Mouse (Mus musculus): ENCODE results near the gene Relt. TPM values are rescaled to one million over a fixed set of nuclear protein-coding genes. Genes with fewer than 3 reads are reported as not detected.

The Relt gene
- total RNA-seq, 2 experiments from 2014 or later = 9.7 to 10.6 TPM

DNA sequence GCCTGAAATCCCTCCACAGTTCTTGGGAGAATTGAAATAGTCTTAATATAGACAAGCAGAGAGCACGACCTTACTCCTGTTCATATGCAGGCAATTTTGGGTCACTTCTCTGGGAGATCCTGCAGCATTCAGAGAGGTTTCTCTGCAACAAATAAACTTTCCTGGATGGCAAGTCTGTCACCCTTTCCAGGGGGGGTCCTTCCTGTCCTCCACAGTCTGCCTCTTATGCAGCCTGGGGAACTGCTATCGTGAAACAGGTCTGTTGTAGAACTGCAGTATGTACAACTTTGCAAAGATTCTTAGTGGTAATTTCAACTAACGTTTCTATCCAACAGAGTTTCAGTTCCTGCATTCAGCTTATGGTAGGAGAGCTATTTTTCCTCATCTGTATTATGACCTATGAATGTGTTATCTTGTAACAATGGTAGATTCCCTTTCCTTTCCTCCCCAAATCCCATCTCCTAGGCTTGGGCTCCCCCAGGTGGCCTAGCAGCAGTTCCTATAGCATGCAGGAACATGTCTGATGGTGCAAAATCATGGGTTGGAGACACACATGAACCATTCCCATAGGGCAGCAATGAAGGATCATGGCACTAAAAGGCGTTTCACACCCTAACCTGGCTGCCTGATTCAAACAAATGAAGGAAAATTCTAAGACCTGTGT, 44.7 kb downstream of the Relt start:
- no peak for DNase-seq (ENCODE audit: low spot score in 2 of 2)
- intact Hi-C loops (cut with DNase I) = loop anchor here (2.0 kb wide), 1 partner anchor 134 kb away; no protein-coding TSS in a partner anchor

DNA sequence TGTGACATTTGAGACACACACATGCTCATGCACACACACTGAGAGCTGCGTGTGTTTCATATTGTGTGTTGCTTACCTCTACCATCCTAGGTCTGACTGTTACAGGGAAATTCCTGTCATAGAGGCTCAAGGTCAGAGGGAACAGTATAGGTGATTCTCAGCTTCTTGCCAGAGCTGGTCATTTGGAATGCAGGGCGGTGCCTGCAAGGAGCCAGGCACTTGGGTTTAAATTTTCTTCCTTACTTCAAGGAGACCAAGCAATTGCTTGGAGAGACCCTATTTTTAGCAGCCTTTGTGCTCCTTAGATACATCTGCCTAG, 45.8 kb downstream of the Relt start:
- intact Hi-C loops (cut with DNase I) = no loop called here
- no peak for DNase-seq (ENCODE audit: low spot score in 2 of 2)

DNA sequence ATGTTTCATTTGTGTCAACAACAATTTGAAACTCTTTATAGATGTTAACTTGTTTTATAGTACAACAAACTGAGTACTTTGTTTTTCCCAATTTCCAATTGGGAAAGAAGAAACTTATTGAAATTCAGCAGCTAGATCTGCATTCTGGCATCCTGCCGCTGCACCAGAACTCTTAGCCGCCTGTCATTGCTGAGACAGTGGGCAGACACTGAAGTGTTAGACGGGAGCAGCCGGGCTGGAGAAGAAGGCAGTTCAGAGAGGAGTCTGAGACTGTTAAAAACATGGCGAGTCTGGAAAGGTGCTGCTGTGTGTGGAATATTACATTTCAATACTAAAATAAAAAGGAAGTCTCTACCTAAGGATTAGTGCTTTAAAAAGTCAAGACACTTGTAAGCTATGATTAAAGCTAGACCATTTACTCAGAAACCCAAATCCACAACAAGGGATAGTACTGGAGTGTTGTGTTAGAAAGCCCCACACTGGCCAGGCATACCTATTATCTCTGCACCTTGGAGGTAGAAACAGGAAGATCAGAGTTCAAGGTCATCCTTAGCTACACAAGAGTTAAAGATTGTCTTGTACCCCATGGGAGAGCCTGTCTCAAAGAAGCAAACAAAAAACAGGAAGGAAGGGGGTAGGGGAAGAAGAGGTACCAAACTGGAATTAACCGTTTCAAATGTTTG, 46.3 kb downstream of the Relt start:
- peak; percentile 49 to 74 for DNase-seq (ENCODE audit: low spot score in 2 of 2)
- intact Hi-C loops (cut with DNase I) = no loop called here

DNA sequence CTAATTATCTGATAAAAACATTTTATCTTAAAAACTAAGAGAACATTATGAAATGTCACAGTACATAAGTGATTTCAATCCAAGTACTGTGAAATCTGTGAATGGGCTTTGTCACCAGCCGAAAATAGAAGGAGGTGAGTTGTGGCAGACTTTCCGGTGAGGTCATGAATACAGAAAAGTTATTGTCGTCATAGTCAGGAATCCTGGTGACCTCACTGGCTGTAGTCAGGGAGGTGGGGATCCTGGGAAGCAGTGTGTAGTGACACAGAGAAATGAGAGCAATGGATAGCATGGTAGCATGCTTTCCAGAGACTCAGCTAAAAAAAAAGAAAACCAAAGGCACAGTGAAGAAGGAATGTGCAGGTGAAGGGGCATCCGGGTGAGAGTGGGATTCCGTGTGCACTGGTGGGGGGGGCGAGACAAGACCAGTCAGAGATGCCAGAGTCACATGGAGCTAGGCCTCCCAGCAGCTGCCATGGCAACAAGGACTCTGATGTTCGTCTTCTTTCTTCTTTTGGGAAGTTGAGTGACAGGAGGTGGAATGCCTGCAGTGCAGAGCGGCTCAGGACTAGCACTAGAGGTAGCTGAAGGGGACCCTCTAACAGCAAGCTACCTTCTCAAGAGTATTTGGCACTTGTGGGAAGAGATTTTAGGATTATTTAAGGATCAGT, 47.2 kb downstream of the Relt start:
- intact Hi-C loops (cut with DNase I) = no loop called here

DNA sequence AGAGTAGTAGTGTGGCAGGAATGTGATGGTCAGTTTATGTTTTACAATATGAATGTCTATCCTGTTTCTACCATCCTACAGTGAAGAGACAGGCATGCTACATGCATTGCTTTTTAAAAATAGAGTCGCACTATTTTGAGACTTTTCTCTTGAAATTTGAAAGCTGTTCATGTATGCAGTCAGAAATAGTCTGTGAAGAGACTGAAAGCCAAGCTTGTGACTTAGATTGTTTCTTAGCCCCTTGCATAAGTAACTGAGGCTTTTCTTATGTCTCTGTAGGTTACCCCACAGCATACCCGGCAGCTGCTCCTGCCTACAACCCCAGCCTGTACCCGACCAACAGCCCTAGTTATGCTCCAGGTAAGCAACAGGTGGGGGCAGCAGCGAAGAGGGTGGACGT, 50.6 kb downstream of the Relt start:
- intact Hi-C loops (cut with DNase I) = no loop called here
- DNase-seq (ENCODE audit: low spot score in 2 of 2) = peak in 1 of 2 experiments; percentile 57

More for the DNA sequence above, 47.2 kb downstream of the Relt start:
- no peak for DNase-seq (ENCODE audit: low spot score in 2 of 2)

DNA sequence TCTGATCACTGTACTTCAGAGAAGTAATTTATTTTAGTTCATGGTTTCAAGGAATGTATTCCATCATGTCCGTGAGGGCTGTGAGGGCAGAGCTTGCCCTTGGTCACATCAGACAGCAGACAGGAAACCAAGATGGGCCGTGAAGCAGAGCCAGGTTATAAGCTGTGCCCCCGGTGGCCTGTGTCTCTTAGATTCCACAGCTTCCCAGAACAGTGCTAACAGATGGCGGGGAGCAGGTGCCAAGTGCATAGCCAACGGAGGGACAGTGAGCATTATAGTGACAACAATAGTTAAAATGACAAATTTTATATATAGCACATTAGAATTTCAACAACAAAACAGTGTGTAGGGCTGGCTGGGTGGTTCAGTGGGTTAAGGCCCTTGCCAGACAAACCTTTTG, 51.3 kb downstream of the Relt start:
- intact Hi-C loops (cut with DNase I) = no loop called here
- no peak for DNase-seq (ENCODE audit: low spot score in 2 of 2)

DNA sequence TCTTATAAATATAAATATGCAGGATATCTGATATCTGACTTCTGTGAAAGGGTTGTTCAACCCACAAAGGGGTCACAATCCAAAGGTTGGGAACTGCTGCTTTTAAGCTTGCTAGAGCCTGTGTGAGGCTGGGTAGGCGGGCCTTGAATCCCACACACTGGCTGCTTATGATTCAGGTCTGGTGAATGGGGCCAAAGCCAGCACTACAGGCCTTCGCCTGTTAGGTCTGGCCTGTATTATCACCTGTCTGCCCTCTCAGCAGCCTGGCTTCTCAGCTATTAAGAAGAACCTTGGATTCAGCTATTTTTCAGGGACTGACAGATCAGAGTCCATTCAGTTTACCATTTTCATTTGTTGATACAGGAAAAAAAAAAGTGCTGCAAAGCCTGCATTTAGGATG, 57.9 kb downstream of the Relt start:
- DNase-seq (ENCODE audit: low spot score in 2 of 2) = no peak
- intact Hi-C loops (cut with DNase I) = no loop called here

DNA sequence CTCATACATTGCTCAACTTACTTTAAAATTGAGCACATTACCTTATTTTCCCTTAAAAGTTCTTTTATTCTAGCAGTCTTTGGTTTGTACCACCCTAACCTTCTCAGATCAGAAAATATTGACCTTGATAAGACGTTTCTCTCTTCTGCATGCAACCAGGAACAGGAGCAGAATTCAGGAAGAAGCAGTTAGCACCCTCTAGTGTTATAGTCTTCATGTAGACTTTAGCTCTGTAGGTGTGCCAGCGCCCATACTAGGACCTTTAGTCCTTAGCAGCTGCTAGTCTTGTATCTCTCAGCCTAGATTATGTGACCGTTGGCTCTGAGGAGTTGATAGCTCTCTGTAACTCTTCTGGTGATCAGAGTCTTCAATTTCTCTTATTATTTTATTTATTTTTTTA, 64.4 kb downstream of the Relt start:
- intact Hi-C loops (cut with DNase I) = loop anchor here (5.0 kb wide), 1 partner anchor 112 kb away; no protein-coding TSS in a partner anchor
- DNase-seq (ENCODE audit: low spot score in 2 of 2) = no peak

Small RNA genes within 50 kb of the gene (microRNA-seq; reads per million reads assigned to microRNA genes)
- 533 to 626 reads per million in 2 experiments for gene Mir3102

Other genes with a start within 250 kb of the Relt start
- 10 to 100 TPM; 41.6 to 54.0 TPM for gene Plekhb1, start 201.0 kb downstream of the Relt start, total RNA-seq (2021)
- gene Fam168a, start 156.8 kb downstream of the Relt start, total RNA-seq (2021) = 100 to 1,000 TPM; 299 to 305 TPM
- gene Arhgef17, start 68.7 kb upstream of the Relt start, total RNA-seq (2021) = 10 to 100 TPM; 81.3 to 91.6 TPM
- gene P2ry6, start 111.2 kb upstream of the Relt start, total RNA-seq (2021) = 1 to 10 TPM; 4.2 to 4.3 TPM
- under 1 TPM; 0.55 to 0.92 TPM for gene P2ry2, start 149.4 kb upstream of the Relt start, total RNA-seq (2021)
- gene Fchsd2, start 229.4 kb upstream of the Relt start, total RNA-seq (2021) = 10 to 100 TPM; 45.1 to 51.7 TPM

Data from left cerebral cortex, postnatal 14 days (tissue).